Mouse (Mus musculus) erythroblast, embryonic 14.5 days (primary cell): ENCODE measurements around the gene B3galt6. TPM values are rescaled to one million over a fixed set of nuclear protein-coding genes. Genes with fewer than 3 reads are reported as not detected.
A peak's percentile ranks its signal among the peaks of the same experiment; 100 is the strongest.

Experiments
- H3K27me3 ChIP-seq: 2 replicates; pipeline ENCODE4 v1.6.1; 2012; ENCODE audit warnings: inconsistent platforms; ENCODE audit not compliant: control insufficient read depth
- H3K36me3 ChIP-seq: 2 replicates; pipeline ENCODE4 v1.6.1; 2012; ENCODE audit warnings: mild to moderate bottlenecking, inconsistent platforms; ENCODE audit not compliant: control insufficient read depth
- H3K4me1 ChIP-seq: 2 replicates; pipeline ENCODE4 v1.6.1; 2012; ENCODE audit warnings: inconsistent platforms; ENCODE audit not compliant: control insufficient read depth
- H3K4me3 ChIP-seq: replicated peaks from 2 replicates; pipeline ENCODE3; 2012; ENCODE audit warnings: moderate library complexity, mild to moderate bottlenecking, inconsistent platforms
- H3K9me3 ChIP-seq: 2 replicates; pipeline ENCODE4 v1.6.1; 2012; ENCODE audit warnings: low read length, inconsistent platforms, mixed read lengths; ENCODE audit not compliant: control insufficient read depth
- GATA1 ChIP-seq: IDR thresholded peaks from 2 replicates; pipeline ENCODE4 v1.6.1; 2012; ENCODE audit warnings: low read length, inconsistent platforms, mixed read lengths
- TAL1 ChIP-seq: IDR thresholded peaks from 3 replicates; pipeline ENCODE4 v1.6.1; 2012; ENCODE audit warnings: low read length, inconsistent platforms, mixed read lengths
- polyA plus RNA-seq: library from polyadenylated mRNA; stranded (reverse); fragments of >175 nt; gene quantifications from 2 replicates; pipeline ENCODE4 v1.2.3, GENCODE M21; 2012

B3galt6 gene
- polyA plus RNA-seq, 1 experiment = 0.11 TPM

GRCm38 (mm10) chr4:155993606-155994005 is 1.2 kb upstream of the B3galt6 start:
- TF ChIP-seq GATA1 (no peak), TAL1 (no peak)
- H3K4me1 ChIP-seq = peaks cover 67% of the 10 kb centered on the region
- H3K9me3 ChIP-seq = no peaks in the 10 kb centered on the region
- no peaks in the 10 kb centered on the region for H3K27me3 ChIP-seq
- H3K36me3 ChIP-seq = peaks cover 40% of the 10 kb centered on the region
- peak overlapping the region; percentile 78 for H3K4me3 ChIP-seq

DNA sequence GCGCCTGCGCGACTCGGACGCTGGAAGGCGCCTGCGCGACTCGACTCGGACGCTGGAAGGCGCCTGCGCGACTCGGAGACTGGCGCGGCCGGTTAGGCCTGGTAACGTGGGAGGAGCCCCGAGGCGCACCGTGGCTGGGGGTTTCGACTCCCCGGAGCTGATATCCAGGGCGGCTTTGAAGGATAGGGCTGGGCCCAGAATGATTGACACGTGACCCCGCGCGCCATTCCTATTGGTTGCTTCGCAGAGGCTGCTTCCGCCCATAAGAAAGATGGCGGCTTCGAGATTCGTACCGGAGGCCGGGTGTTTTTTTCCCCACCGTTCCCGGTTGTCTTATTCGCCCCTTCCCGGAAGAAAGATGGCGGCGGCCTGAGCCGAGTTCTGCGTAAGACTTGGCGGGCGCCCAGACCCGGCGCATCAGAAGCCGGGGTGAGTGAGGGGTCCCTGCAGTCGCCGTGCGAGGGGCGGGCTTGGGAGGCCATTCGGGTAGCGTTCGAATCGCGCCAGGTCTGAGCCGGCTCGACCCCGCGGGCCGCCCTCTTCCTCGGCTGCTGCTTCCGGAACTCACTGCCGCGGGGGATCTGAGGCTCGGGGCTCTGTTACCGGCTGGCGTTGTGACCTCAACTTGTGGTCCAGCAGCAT is 578 bp upstream of the B3galt6 start:
- Histone ChIP-seq H3K4me1 (peaks cover 72% of the 10 kb centered on the region), H3K27me3 (no peaks in the 10 kb centered on the region), H3K36me3 (peaks cover 34% of the 10 kb centered on the region), H3K9me3 (no peaks in the 10 kb centered on the region), H3K4me3 (peak overlapping the region; percentile 78)
- TF ChIP-seq TAL1 = no peak
- no peak for TF ChIP-seq GATA1

DNA sequence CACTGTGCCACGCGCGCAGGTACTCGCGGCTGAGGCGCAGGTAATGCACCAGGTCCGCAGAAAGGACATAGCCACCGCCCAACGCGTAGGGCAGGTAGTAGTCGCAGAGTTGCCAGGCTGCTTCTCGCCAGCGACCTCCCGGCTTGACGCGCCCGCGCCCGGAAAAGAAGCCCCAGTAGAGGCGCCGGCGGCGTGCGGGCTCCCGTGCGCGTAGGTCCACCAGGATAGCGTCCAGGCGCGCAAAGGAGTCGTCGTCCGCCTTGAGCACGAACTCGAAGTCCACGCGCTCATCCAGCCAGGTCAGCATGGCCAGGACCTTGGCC is 580 bp downstream of the B3galt6 start:
- Histone ChIP-seq H3K36me3 (peaks cover 22% of the 10 kb centered on the region), H3K27me3 (no peaks in the 10 kb centered on the region), H3K4me1 (peaks cover 73% of the 10 kb centered on the region), H3K4me3 (peak overlapping the region; percentile 78), H3K9me3 (no peaks in the 10 kb centered on the region)
- no peak for TF ChIP-seq GATA1
- no peak for TF ChIP-seq TAL1

DNA sequence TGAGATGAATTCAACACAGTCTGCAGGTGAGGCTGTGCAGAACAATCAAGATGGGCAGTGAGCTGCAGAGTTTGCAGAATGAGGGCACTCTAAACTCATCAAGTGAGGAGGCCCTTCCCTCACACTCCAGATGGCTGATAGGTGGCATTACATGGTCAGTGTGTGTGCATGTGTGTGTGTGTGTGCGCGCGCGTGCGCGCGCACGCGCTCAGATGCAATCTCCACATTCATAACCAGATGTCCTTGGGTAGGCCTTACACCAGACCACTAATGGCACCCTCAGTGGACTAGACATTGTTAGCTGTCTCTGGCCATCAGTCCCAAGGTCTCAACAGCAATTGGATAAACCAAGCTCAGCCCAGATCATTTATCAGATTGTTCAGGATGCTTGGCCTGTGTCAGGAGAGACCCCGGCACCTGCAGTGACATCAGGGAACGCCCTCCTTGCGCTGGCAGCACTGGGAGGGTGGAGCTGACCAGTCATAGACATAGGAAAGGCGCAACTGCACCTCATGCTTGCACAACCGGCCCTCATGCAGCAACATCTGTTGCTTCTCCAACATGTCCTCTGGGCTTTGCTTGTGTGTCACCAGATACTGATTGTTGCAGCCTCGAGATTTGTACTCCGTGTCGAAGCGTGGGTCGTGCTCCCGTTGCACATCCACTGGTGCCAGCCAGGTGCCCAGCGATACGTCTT is 1.1 kb downstream of the B3galt6 start:
- H3K4me3 ChIP-seq = peak overlapping the region; percentile 78
- H3K4me1 ChIP-seq = peaks cover 71% of the 10 kb centered on the region
- no peak for TF ChIP-seq GATA1
- TF ChIP-seq TAL1 = no peak
- H3K36me3 ChIP-seq = peaks cover 17% of the 10 kb centered on the region
- no peaks in the 10 kb centered on the region for H3K27me3 ChIP-seq
- no peaks in the 10 kb centered on the region for H3K9me3 ChIP-seq

DNA sequence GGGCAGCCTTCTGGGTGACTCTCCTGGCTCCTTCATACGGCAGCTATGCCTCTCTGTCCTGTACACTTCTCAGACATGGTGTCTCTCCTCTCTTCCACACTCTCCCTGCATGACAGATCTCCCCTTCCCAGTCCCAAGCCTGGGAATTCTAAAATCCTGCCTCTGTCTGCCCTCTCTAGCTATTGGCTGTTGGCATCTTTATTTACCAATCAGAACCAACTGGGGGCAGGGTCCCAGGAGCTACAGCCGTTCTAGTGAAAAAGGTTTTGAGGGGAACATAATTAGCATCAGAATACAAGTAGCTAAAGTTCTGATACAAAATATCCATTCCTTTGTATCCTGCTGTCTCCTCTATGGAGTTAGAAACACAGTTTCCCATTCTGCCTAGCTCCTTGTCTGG is 8.7 kb downstream of the B3galt6 start:
- Histone ChIP-seq H3K4me3 (no peak overlapping the region), H3K4me1 (peaks cover 22% of the 10 kb centered on the region), H3K27me3 (no peaks in the 10 kb centered on the region), H3K9me3 (no peaks in the 10 kb centered on the region), H3K36me3 (no peaks in the 10 kb centered on the region)
- TF ChIP-seq GATA1 = no peak
- TF ChIP-seq TAL1 = no peak

GRCm38 (mm10) chr4:155981436-155982082 is 10.9 kb downstream of the B3galt6 start:
- TF ChIP-seq TAL1 (no peak), GATA1 (no peak)
- peaks cover 8% of the 10 kb centered on the region for H3K4me1 ChIP-seq
- no peaks in the 10 kb centered on the region for H3K36me3 ChIP-seq
- no peaks in the 10 kb centered on the region for H3K27me3 ChIP-seq
- no peak overlapping the region for H3K4me3 ChIP-seq
- H3K9me3 ChIP-seq = no peaks in the 10 kb centered on the region

DNA sequence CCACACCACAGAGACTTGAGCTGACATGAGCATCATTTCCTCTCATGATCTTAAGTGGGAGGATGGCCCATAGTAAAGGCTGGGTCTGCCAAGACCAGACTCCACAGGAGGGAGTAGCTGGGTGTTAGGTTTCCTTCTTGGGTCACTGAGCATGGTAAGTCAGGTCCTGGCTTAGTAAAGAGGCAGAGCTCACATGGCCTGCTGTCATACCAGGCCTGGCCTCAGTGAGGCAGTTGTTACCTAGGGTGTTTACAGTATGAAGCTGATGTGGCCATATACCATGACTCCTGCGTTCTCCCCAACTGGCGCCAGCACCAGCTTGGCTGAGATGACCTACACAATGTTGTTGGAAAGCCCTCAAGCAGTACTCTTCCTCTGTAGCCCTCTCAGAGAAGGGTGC is 19.2 kb downstream of the B3galt6 start:
- no peak for TF ChIP-seq TAL1
- TF ChIP-seq GATA1 = no peak
- H3K9me3 ChIP-seq = no peaks in the 10 kb centered on the region
- H3K36me3 ChIP-seq = no peaks in the 10 kb centered on the region; the same call in 1 of the 2 replicates
- H3K4me1 ChIP-seq = peaks cover 23% of the 10 kb centered on the region
- H3K4me3 ChIP-seq = no peak overlapping the region
- H3K27me3 ChIP-seq = no peaks in the 10 kb centered on the region

DNA sequence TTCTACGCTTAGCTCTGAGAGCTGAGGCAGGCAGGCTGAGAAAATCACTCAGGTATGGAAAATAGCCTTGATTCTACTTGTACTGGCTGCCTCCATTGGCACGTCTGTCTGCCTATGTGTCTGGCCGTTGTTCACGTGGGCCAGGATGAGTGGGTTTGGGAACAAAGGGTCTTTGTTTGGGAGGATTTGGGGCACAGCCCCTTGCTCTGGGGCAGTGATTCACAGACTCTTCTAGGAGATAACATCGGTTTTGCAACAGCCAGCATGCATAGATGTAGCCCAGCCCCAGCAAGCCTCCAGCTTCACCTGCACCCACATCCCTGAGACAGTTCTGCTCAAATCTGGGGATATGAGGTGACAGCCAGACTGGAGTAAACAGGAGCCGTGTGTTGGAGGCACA is 19.8 kb downstream of the B3galt6 start:
- Histone ChIP-seq H3K9me3 (no peaks in the 10 kb centered on the region), H3K4me3 (no peak overlapping the region), H3K36me3 (peaks cover 3% of the 10 kb centered on the region), H3K4me1 (peaks cover 27% of the 10 kb centered on the region), H3K27me3 (no peaks in the 10 kb centered on the region)
- TF ChIP-seq TAL1 (no peak), GATA1 (no peak)

GRCm38 (mm10) chr4:155970286-155970685 is 22.2 kb downstream of the B3galt6 start:
- Histone ChIP-seq H3K27me3 (no peaks in the 10 kb centered on the region), H3K4me1 (peaks cover 44% of the 10 kb centered on the region), H3K36me3 (peaks cover 24% of the 10 kb centered on the region), H3K9me3 (no peaks in the 10 kb centered on the region), H3K4me3 (no peak overlapping the region)
- TF ChIP-seq GATA1 = no peak
- no peak for TF ChIP-seq TAL1
